Mouse (Mus musculus): ENCODE results near the gene Tnrc18.

- no peak for TF ChIP-seq GATA1 (IDR thresholded peaks at IDR 0.05; ENCODE audit: low read length)
- no peak for TF ChIP-seq TAL1 (IDR thresholded peaks at IDR 0.05; ENCODE audit: low read length)
Measured at GRCm38 (mm10) chr5:142709436-142709835, 108.0 kb downstream of the Tnrc18 start.

All from erythroblast, embryonic 14.5 days (primary cell).